Mouse (Mus musculus): ENCODE data around the gene Medag. TPM values are rescaled to one million over a fixed set of nuclear protein-coding genes. Genes with fewer than 3 reads are reported as not detected.

Medag gene
- polyA plus RNA-seq, 1 experiment from 2014 or later: 0.16 TPM

DNA sequence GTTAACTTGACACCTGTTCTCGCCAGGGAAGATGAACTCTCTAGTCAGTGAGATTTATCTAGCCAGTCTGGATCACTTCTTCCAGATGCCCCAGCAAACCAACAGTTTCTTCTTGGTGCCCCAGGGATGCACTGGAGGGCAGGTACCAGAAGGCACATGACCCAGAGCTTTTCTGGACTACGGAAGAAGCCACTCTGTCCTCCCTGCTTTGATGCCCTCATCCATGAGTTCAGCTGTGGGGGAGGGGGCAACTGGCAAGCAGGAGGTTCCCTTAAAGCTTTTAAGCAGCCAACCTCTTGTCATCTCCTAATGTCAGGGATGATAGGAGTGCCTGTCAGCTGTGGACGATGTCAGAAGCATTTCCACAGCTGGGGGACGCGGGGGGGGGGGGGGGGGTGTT is 53.8 kb downstream of the Medag start:
- no peak overlapping the region for H3K9ac ChIP-seq (ENCODE audit: low read length)
- H3K4me3 ChIP-seq (ENCODE audit: low read depth, low read length): no peak overlapping the region
- DNase-seq (ENCODE audit: low spot score): no peak
- no peak overlapping the region for H3K27ac ChIP-seq (ENCODE audit: low read depth, low read length)
- 38% methylated on average over 4 of the region's 5 CpGs for WGBS
- no peaks in the 10 kb centered on the region for H3K27me3 ChIP-seq (ENCODE audit: control insufficient read depth, insufficient read depth, low read length)
- ATAC-seq (ENCODE audit: insufficient read depth, low FRiP score, low TSS enrichment): no peak
- H3K36me3 ChIP-seq (ENCODE audit: control insufficient read depth, insufficient read depth, low read length): no peaks in the 10 kb centered on the region
- H3K4me1 ChIP-seq (ENCODE audit: control insufficient read depth, insufficient read depth, low read length): no peaks in the 10 kb centered on the region
- no peak overlapping the region for H3K4me2 ChIP-seq (ENCODE audit: low read depth)
- no peaks in the 10 kb centered on the region for H3K9me3 ChIP-seq (ENCODE audit: control insufficient read depth, low read length)

DNA sequence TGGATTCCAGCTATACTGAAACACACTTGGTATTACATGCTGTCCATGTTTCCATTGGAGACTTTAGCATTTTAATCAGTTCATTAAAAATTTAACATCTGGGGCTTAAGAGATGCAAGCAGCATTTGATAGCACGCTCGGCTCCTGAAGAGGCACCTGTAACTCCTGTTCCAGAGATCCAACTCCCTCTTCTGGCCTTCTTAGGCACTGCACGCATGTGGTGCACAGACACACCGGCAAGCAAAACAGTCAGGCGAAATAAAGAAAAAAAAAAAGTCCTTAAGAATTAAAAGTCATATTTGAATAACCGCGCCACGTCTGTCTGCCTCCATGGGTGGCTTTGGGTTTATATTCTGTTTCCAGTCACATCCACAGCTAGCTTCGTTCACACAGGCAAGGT is 62.6 kb downstream of the Medag start:
- H3K36me3 ChIP-seq (ENCODE audit: control insufficient read depth, insufficient read depth, low read length): no peaks in the 10 kb centered on the region
- H3K4me2 ChIP-seq (ENCODE audit: low read depth): no peak overlapping the region
- no peak overlapping the region for H3K9ac ChIP-seq (ENCODE audit: low read length)
- no peak overlapping the region for H3K27ac ChIP-seq (ENCODE audit: low read depth, low read length)
- ATAC-seq (ENCODE audit: insufficient read depth, low FRiP score, low TSS enrichment): no peak
- H3K9me3 ChIP-seq (ENCODE audit: control insufficient read depth, low read length): no peaks in the 10 kb centered on the region
- H3K27me3 ChIP-seq (ENCODE audit: control insufficient read depth, insufficient read depth, low read length): no peaks in the 10 kb centered on the region
- WGBS: 95% methylated on average over 9 of the region's 9 CpGs
- H3K4me3 ChIP-seq (ENCODE audit: low read depth, low read length): no peak overlapping the region
- H3K4me1 ChIP-seq (ENCODE audit: control insufficient read depth, insufficient read depth, low read length): no peaks in the 10 kb centered on the region
- DNase-seq (ENCODE audit: low spot score): no peak

- ATAC-seq (ENCODE audit: insufficient read depth, low FRiP score, low TSS enrichment): no peak
- Histone ChIP-seq H3K4me2 (ENCODE audit: low read depth) (no peak overlapping the region), H3K4me1 (ENCODE audit: control insufficient read depth, insufficient read depth, low read length) (no peaks in the 10 kb centered on the region), H3K27ac (ENCODE audit: low read depth, low read length) (no peak overlapping the region), H3K36me3 (ENCODE audit: control insufficient read depth, insufficient read depth, low read length) (no peaks in the 10 kb centered on the region), H3K9ac (ENCODE audit: low read length) (no peak overlapping the region), H3K9me3 (ENCODE audit: control insufficient read depth, low read length) (no peaks in the 10 kb centered on the region), H3K4me3 (ENCODE audit: low read depth, low read length) (no peak overlapping the region), H3K27me3 (ENCODE audit: control insufficient read depth, insufficient read depth, low read length) (no peaks in the 10 kb centered on the region)
- DNase-seq (ENCODE audit: low spot score): no peak
- WGBS: 87% methylated on average over 16 of the region's 16 CpGs
Measured at GRCm38 (mm10) chr5:149474701-149475468, 63.3 kb downstream of the Medag start.

Other genes with a start within 250 kb of the Medag start
- 73.3 and 78.6 TPM in 2 replicates for gene Uspl1, start 227.4 kb upstream of the Medag start, polyA plus RNA-seq (2014; fragmentation: Nextera tagmentation; extraction: Ambion mirVana)
- gene Hmgb1, start 227.3 kb upstream of the Medag start, polyA plus RNA-seq (2014; fragmentation: Nextera tagmentation; extraction: Ambion mirVana): 1,783 and 1,801 TPM in 2 replicates
- gene Alox5ap, start 147.0 kb upstream of the Medag start, polyA plus RNA-seq (2014; fragmentation: Nextera tagmentation; extraction: Ambion mirVana): 6.0 and 6.6 TPM in 2 replicates
- gene Tex26, start 27.9 kb downstream of the Medag start, polyA plus RNA-seq (2014; fragmentation: Nextera tagmentation; extraction: Ambion mirVana): 0.49 and 1.4 TPM in 2 replicates
- not detected in 2 replicates for gene Wdr95, start 116.9 kb downstream of the Medag start, polyA plus RNA-seq (2014; fragmentation: Nextera tagmentation; extraction: Ambion mirVana)
- 133 and 139 TPM in 2 replicates for gene Hsph1, start 224.6 kb downstream of the Medag start, polyA plus RNA-seq (2014; fragmentation: Nextera tagmentation; extraction: Ambion mirVana)

All from neural tube, embryonic 11.5 days (tissue).